Mouse (Mus musculus) neural tube, embryonic 11.5 days (tissue): ENCODE results near the gene Ano9. TPM values are rescaled to one million over a fixed set of nuclear protein-coding genes. Genes with fewer than 3 reads are reported as not detected.

Experiments used
- ATAC-seq: fragments of 200-750 bp; cut with Nextera tagmentation; 2 replicates; pipeline ENCODE4 v1.8.0; 2017; ENCODE audit warnings: moderate number of reproducible peaks, mild to moderate bottlenecking, moderate TSS enrichment, moderate library complexity; ENCODE audit not compliant: insufficient read depth, low FRiP score, low TSS enrichment
- DNase-seq: peaks from one replicate; pipeline ENCODE4 v3.0.0-alpha.2; 2015; ENCODE audit warnings: low spot score
- H3K27ac ChIP-seq: fragments of 300-500 bp; sonication (generic); 2 replicates; pipeline ENCODE4 v1.5.1; 2014; ENCODE audit warnings: low read depth, mild to moderate bottlenecking, low read length
- H3K27me3 ChIP-seq: fragments of 300-500 bp; sonication (generic); 2 replicates; pipeline ENCODE4 v1.6.1; 2014; ENCODE audit warnings: mild to moderate bottlenecking, low read length, mixed read lengths; ENCODE audit not compliant: control insufficient read depth, insufficient read depth
- H3K36me3 ChIP-seq: fragments of 300-500 bp; sonication (generic); 2 replicates; pipeline ENCODE4 v1.6.1; 2014; ENCODE audit warnings: mild to moderate bottlenecking, low read length, moderate library complexity, mixed read lengths; ENCODE audit not compliant: control insufficient read depth, insufficient read depth
- H3K4me1 ChIP-seq: fragments of 300-500 bp; sonication (generic); 2 replicates; pipeline ENCODE4 v1.6.1; 2014; ENCODE audit warnings: low read length, mixed read lengths; ENCODE audit not compliant: control insufficient read depth, insufficient read depth
- H3K4me2 ChIP-seq: fragments of 300-500 bp; sonication (generic); 2 replicates; pipeline ENCODE4 v1.6.1; 2014; ENCODE audit warnings: low read depth, mild to moderate bottlenecking, moderate library complexity
- H3K4me3 ChIP-seq: fragments of 300-500 bp; sonication (generic); 2 replicates; pipeline ENCODE4 v1.5.1; 2014; ENCODE audit warnings: low read depth, low read length
- H3K9ac ChIP-seq: fragments of 300-500 bp; sonication (generic); 2 replicates; pipeline ENCODE4 v1.6.1; 2014; ENCODE audit warnings: mild to moderate bottlenecking, low read length
- H3K9me3 ChIP-seq: fragments of 300-500 bp; sonication (generic); 2 replicates; pipeline ENCODE4 v1.6.1; 2016; ENCODE audit warnings: low read length; ENCODE audit not compliant: control insufficient read depth
- WGBS: fragments of 180-500 bp; shearing (Covaris S2); extraction: QIAGEN DNeasy Blood & Tissue Kit; methylation state at CpG from one replicate; pipeline ENCODE4 v1.1.7; 2014; 5-methylcytosine and 5-hydroxymethylcytosine counted together
- polyA plus RNA-seq: library from polyadenylated mRNA; unstranded; fragments of >200 nt; fragmentation: Nextera tagmentation; extraction: Ambion mirVana; gene quantifications from 2 replicates; pipeline ENCODE4 v1.2.1, GENCODE M21; 2014

Ano9 gene
- polyA plus RNA-seq, 1 experiment from 2014 or later = 0.09 TPM

GRCm38 (mm10) chr7:141077841-141078240 lies 39.8 kb downstream of the Ano9 start, which contains the start of gene Pkp3:
Gene Pkp3 (plus strand): TSS chr7:141078218.
- Histone ChIP-seq H3K36me3 (no peaks in the 10 kb centered on the region), H3K4me1 (no peaks in the 10 kb centered on the region), H3K4me2 (no peak within 1 kb of the TSS), H3K9me3 (no peaks in the 10 kb centered on the region), H3K27me3 (no peaks in the 10 kb centered on the region; the same call in 1 of the 2 replicates), H3K27ac (no peak within 1 kb of the TSS), H3K9ac (no peak within 1 kb of the TSS), H3K4me3 (no peak within 1 kb of the TSS)
- ATAC-seq (no peak), DNase-seq (no peak)
- 89% methylated on average over 15 of the region's 15 CpGs for WGBS

- 87% methylated on average over 4 of the region's 4 CpGs for WGBS
- ATAC-seq (no peak), DNase-seq (no peak)
- no peak overlapping the region for H3K4me2 ChIP-seq
- H3K4me1 ChIP-seq = no peaks in the 10 kb centered on the region
- H3K36me3 ChIP-seq = no peaks in the 10 kb centered on the region
- no peaks in the 10 kb centered on the region for H3K9me3 ChIP-seq
- H3K27me3 ChIP-seq = peaks cover 17% of the 10 kb centered on the region
- no peak overlapping the region for H3K4me3 ChIP-seq
- H3K27ac ChIP-seq = no peak overlapping the region
- no peak overlapping the region for H3K9ac ChIP-seq
Measured at GRCm38 (mm10) chr7:141073782-141074181, 43.8 kb downstream of the Ano9 start.

GRCm38 (mm10) chr7:141072017-141072745 lies 45.4 kb downstream of the Ano9 start:
- ATAC-seq = no peak
- DNase-seq = no peak
- WGBS = 33% methylated on average over 23 of the region's 23 CpGs

GRCm38 (mm10) chr7:141070058-141070862 lies 47.3 kb downstream of the Ano9 start:
- WGBS = under 1% methylated on average over 51 of the region's 51 CpGs
- H3K27ac ChIP-seq = 0 out of 2 replicates have a peak overlapping the region, but pooled peaks have one; percentile 6
- peak overlapping the region; percentile 54 for H3K9ac ChIP-seq
- H3K4me1 ChIP-seq = no peaks in the 10 kb centered on the region
- DNase-seq = peak; percentile 85
- H3K9me3 ChIP-seq = no peaks in the 10 kb centered on the region
- H3K4me2 ChIP-seq = peak overlapping the region; percentile 63
- peaks cover 17% of the 10 kb centered on the region for H3K27me3 ChIP-seq
- peak overlapping the region; percentile 23 for H3K4me3 ChIP-seq
- peaks cover 7% of the 10 kb centered on the region; the same call in 1 of the 2 replicates for H3K36me3 ChIP-seq
- ATAC-seq = peak; percentile 22

More at GRCm38 (mm10) chr7:141072017-141072745, 45.4 kb downstream of the Ano9 start:
- Histone ChIP-seq H3K27ac (no peak overlapping the region), H3K36me3 (peaks cover 7% of the 10 kb centered on the region; the same call in 1 of the 2 replicates), H3K4me3 (no peak overlapping the region), H3K9ac (no peak overlapping the region), H3K4me1 (no peaks in the 10 kb centered on the region), H3K9me3 (no peaks in the 10 kb centered on the region), H3K4me2 (no peak overlapping the region), H3K27me3 (peaks cover 17% of the 10 kb centered on the region)

GRCm38 (mm10) chr7:141068351-141068750 lies 49.3 kb downstream of the Ano9 start:
- H3K27me3 ChIP-seq = peaks cover 17% of the 10 kb centered on the region
- no peak overlapping the region for H3K9ac ChIP-seq
- H3K4me2 ChIP-seq = no peak overlapping the region
- no peaks in the 10 kb centered on the region for H3K9me3 ChIP-seq
- no peak overlapping the region for H3K27ac ChIP-seq
- WGBS = 69% methylated on average over 19 of the region's 19 CpGs
- no peak overlapping the region for H3K4me3 ChIP-seq
- H3K36me3 ChIP-seq = peaks cover 14% of the 10 kb centered on the region
- ATAC-seq (no peak), DNase-seq (no peak)
- no peaks in the 10 kb centered on the region for H3K4me1 ChIP-seq

- Histone ChIP-seq H3K36me3 (peaks cover 14% of the 10 kb centered on the region), H3K4me3 (no peak overlapping the region), H3K4me1 (peaks cover 12% of the 10 kb centered on the region), H3K9ac (no peak overlapping the region), H3K4me2 (no peak overlapping the region), H3K9me3 (no peaks in the 10 kb centered on the region), H3K27ac (no peak overlapping the region), H3K27me3 (no peaks in the 10 kb centered on the region)
- ATAC-seq (no peak), DNase-seq (no peak)
- 96% methylated on average over 7 of the region's 7 CpGs for WGBS
Measured at GRCm38 (mm10) chr7:141064576-141064975, 53.0 kb downstream of the Ano9 start.

GRCm38 (mm10) chr7:141064175-141064574 lies 53.4 kb downstream of the Ano9 start:
- Histone ChIP-seq H3K4me2 (no peak overlapping the region), H3K4me3 (no peak overlapping the region), H3K27me3 (no peaks in the 10 kb centered on the region), H3K9me3 (no peaks in the 10 kb centered on the region), H3K36me3 (peaks cover 14% of the 10 kb centered on the region), H3K27ac (no peak overlapping the region), H3K9ac (no peak overlapping the region), H3K4me1 (peaks cover 12% of the 10 kb centered on the region)
- 94% methylated on average over 7 of the region's 7 CpGs for WGBS
- DNase-seq (no peak), ATAC-seq (no peak)

- H3K9me3 ChIP-seq = no peaks in the 10 kb centered on the region
- H3K27me3 ChIP-seq = no peaks in the 10 kb centered on the region
- H3K27ac ChIP-seq = no peak overlapping the region
- no peak overlapping the region for H3K9ac ChIP-seq
- H3K4me1 ChIP-seq = peaks cover 12% of the 10 kb centered on the region
- H3K4me3 ChIP-seq = no peak overlapping the region
- WGBS = 87% methylated on average over 3 of the region's 3 CpGs
- ATAC-seq (no peak), DNase-seq (no peak)
- no peak overlapping the region for H3K4me2 ChIP-seq
- peaks cover 14% of the 10 kb centered on the region for H3K36me3 ChIP-seq
Measured at GRCm38 (mm10) chr7:141063353-141063752, 54.3 kb downstream of the Ano9 start.
